Mouse (Mus musculus) retina, postnatal 1 day (tissue): ENCODE measurements around the gene Vmn1r22.
"Not testable (repeated sequence)": the region's sequence is repeated elsewhere in the genome, so short reads cannot be mapped to it uniquely, and the experiment has no call there.

ENCODE experiments used
- DNase-seq: peaks from one replicate; pipeline ENCODE4 v3.0.0-alpha.2; 2012

The Vmn1r22 gene

GRCm38 (mm10) chr6:57907928-57908327 lies at the start of gene Vmn1r22:
Gene Vmn1r22 (minus strand): TSS chr6:57908028.
- no peak for DNase-seq

DNA sequence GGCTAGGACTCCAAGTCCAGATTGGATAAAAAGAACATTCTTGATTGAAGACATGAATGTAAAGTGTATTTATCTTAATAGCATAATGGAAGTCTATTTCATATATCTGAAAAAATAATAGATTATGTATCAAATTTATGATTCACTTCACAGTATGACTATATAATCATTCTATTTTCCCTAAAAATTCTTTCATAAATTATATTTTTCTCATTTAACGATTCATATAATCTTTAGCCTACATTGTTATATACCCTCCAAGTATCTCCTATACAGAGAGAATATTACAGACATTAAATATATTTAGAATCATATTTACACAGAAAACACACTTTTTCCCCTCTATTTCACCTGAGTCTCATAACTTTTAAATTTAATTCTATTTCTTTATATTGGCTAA lies 18.9 kb upstream of the Vmn1r22 start, which contains the start of gene Vmn1r23:
Gene Vmn1r23, minus strand, starts transcription at position 101 of the 400 bp plus-strand sequence.
- DNase-seq = no peak

GRCm38 (mm10) chr6:57859043-57860042 lies 48.5 kb downstream of the Vmn1r22 start:
- DNase-seq = peak; percentile 79

DNA sequence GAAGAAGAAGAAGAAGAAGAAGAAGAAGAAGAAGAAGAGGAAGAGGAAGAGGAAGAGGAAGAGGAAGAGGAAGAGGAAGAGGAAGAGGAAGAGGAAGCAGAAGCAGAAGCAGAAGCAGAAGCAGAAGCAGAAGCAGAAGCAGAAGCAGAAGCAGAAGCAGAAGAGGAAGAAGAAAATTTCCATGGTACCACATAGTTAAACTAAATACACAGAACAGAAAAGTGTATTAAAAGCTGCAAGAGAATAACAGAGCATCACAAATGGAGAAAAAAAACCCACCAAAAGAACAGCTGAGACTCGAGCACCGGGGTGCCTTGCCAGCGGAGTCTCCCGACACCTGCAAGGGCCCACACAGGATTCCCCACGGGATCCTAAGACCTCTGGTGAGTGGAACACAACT lies 56.7 kb downstream of the Vmn1r22 start:
- DNase-seq = not testable (repeated sequence)

DNA sequence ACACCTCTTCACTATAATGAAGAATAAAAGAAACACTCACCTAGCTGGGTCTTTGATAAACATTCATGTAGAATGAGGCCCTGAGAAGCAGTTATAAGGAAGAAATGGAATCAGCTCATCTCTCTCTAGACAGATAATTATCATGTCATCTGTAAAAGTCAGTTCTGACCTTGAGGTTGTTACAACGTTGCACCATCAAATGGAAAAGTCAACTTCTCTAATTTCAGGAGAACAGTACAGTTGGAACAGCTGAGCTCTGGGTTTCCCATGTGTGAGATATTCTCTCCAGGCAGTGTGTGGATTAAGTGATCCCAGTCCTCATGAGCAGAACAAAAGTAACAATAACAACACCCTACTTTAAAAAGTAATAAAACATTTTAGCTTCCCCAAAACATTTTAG lies 57.5 kb downstream of the Vmn1r22 start, which contains the start of gene Vmn1r21:
Gene Vmn1r21, minus strand, starts transcription at position 58 of the 400 bp plus-strand sequence.
- DNase-seq = no peak
